Mouse (Mus musculus) 3T3-L1 (cell line): Measurements from ENCODE around the gene Slc17a9.
A peak's percentile ranks its signal among the peaks of the same experiment; 100 is the strongest.

Source experiments
- DNase-seq: peaks from one replicate; pipeline ENCODE4 v3.0.0-alpha.2; 2015; ENCODE audit warnings: low read depth, low spot score

Slc17a9 gene

GRCm38 (mm10) chr2:180754976-180755688, 30.1 kb downstream of the Slc17a9 start:
- DNase-seq = no peak

GRCm38 (mm10) chr2:180755896-180756295, 30.8 kb downstream of the Slc17a9 start:
- DNase-seq = peak; percentile 70

- no peak for DNase-seq
These were observed 31.7 kb downstream of the Slc17a9 start for GRCm38 (mm10) chr2:180756786-180757185.

GRCm38 (mm10) chr2:180758513-180759263, 33.6 kb downstream of the Slc17a9 start:
- no peak for DNase-seq

- DNase-seq = no peak
These were observed 39.9 kb downstream of the Slc17a9 start for GRCm38 (mm10) chr2:180764986-180765385.

- DNase-seq = no peak
These were observed 40.6 kb downstream of the Slc17a9 start for GRCm38 (mm10) chr2:180765713-180766112.

- no peak for DNase-seq
These were observed 50.2 kb downstream of the Slc17a9 start for GRCm38 (mm10) chr2:180775223-180775622.

GRCm38 (mm10) chr2:180775641-180776040, 50.6 kb downstream of the Slc17a9 start:
- DNase-seq = no peak

- no peak for DNase-seq
These were observed 51.7 kb downstream of the Slc17a9 start, which contains the start of gene Bhlhe23 for GRCm38 (mm10) chr2:180776793-180777192. Gene Bhlhe23, minus strand, starts transcription at chr2:180776900.

GRCm38 (mm10) chr2:180779226-180780104, 54.4 kb downstream of the Slc17a9 start:
- DNase-seq = peak; percentile 77

GRCm38 (mm10) chr2:180780282-180780681, 55.2 kb downstream of the Slc17a9 start:
- DNase-seq = no peak

GRCm38 (mm10) chr2:180786732-180787131, 61.7 kb downstream of the Slc17a9 start:
- DNase-seq = peak; percentile 73

GRCm38 (mm10) chr2:180787566-180788232, 62.6 kb downstream of the Slc17a9 start:
- DNase-seq = no peak

- DNase-seq = no peak
These were observed 63.3 kb downstream of the Slc17a9 start for GRCm38 (mm10) chr2:180788386-180788785.

- DNase-seq = no peak
These were observed 63.8 kb downstream of the Slc17a9 start for GRCm38 (mm10) chr2:180788843-180789242.

GRCm38 (mm10) chr2:180791674-180792073, 66.6 kb downstream of the Slc17a9 start:
- peak; percentile 68 for DNase-seq
